Mouse (Mus musculus) right cerebral cortex, postnatal 36 days (tissue): Measurements from ENCODE around the gene Lysmd4.

Experiments used
- DNase-seq, 2 experiments: peaks; one replicate each; pipeline ENCODE4 v3.0.0; 2022; ENCODE audit warnings: low spot score in 2 of 2, mixed read lengths in 1 of 2

The Lysmd4 gene

GRCm38 (mm10) chr7:67342067-67342625, 119.8 kb downstream of the Lysmd4 start:
- no peak for DNase-seq

GRCm38 (mm10) chr7:67344443-67344842, 122.1 kb downstream of the Lysmd4 start:
- no peak for DNase-seq

GRCm38 (mm10) chr7:67352989-67353388, 130.6 kb downstream of the Lysmd4 start:
- no peak for DNase-seq

GRCm38 (mm10) chr7:67353667-67354066, 131.3 kb downstream of the Lysmd4 start:
- no peak for DNase-seq

GRCm38 (mm10) chr7:67355870-67356269, 133.5 kb downstream of the Lysmd4 start:
- no peak for DNase-seq
